Mouse (Mus musculus) lung, adult 2 months (tissue): Measurements from ENCODE around the gene Kdm5b.

Experiments used
- CTCF ChIP-seq: fragments of 200-500 bp; IDR thresholded peaks from 2 replicates; pipeline ENCODE4 v1.5.1; 2011; ENCODE audit warnings: mild to moderate bottlenecking, low read length, control low read depth; ENCODE audit not compliant: insufficient read depth
- POLR2A ChIP-seq: fragments of 200-500 bp; IDR thresholded peaks from 2 replicates; pipeline ENCODE4 v1.6.1; 2011; ENCODE audit warnings: low read depth, mild to moderate bottlenecking, control low read depth, low read length, borderline replicate concordance; ENCODE audit errors: extremely low read depth

DNA sequence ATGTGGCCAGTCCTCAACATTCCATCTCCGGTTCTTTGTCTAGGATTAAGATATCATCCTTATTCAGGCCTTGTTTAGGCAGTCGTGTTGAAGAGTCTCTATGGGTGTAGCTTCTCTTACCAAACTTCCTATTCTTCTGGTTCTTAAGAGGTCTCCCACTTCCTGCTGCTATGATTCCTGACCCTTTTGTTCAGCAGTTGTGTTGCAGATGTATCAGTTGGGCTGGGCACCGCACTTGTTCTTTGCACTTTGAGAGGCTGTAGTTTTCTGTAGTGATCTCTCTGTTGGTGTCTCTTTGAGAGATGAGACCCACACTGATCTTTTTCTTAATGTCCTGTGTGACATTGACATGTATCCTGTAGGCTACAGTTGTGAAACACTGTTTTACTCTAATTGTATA is 10.7 kb downstream of the Kdm5b start:
- TF ChIP-seq POLR2A = no peak
- no peak for TF ChIP-seq CTCF
